Mouse (Mus musculus) layer of hippocampus, adult 18-20 months (tissue): ENCODE data around the gene Ssr2. TPM values are rescaled to one million over a fixed set of nuclear protein-coding genes. Genes with fewer than 3 reads are reported as not detected.
A peak's percentile ranks its signal among the peaks of the same experiment; 100 is the strongest.
"Not testable (repeated sequence)": the region's sequence is repeated elsewhere in the genome, so short reads cannot be mapped to it uniquely, and the experiment has no call there.

ENCODE experiments used
- DNase-seq, 2 experiments: peaks; one replicate each; pipeline ENCODE4 v3.0.0; 2022; ENCODE audit warnings: low spot score in 2 of 2
- total RNA-seq, 2 experiments: library from RNA; stranded (reverse); gene quantifications; 2 replicates each; pipeline ENCODE4 v1.2.3; 2021

Ssr2 gene
- total RNA-seq, 2 experiments from 2014 or later: 91.5 to 97.2 TPM

- DNase-seq: no peak
Measured at GRCm38 (mm10) chr3:88593893-88594580, 18.4 kb downstream of the Ssr2 start.

GRCm38 (mm10) chr3:88596547-88596946, 20.9 kb downstream of the Ssr2 start:
- not testable (repeated sequence) for DNase-seq

GRCm38 (mm10) chr3:88602466-88602865, 26.8 kb downstream of the Ssr2 start:
- no peak for DNase-seq

DNA sequence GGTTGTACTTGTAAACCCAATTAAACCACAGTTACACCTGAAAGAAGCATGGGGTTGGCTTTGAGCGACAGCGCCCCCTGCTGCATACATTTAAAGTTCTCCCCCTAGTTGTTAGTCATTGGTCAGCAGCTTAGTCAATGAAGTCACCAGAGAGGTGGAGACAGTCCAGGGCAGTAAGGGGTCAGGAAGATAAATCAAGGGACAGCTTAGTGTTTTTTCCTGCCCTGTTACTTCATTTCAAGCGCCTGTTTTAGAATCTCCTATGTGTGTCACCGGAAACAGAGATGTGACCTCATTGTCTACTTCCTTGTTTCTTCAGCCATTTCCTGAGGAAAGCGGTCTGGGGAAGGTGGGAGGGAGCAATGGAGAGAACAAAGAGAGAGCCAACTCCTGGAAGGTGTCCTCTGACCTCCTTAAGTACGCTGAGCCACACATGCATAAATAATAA, 28.1 kb downstream of the Ssr2 start:
- peak in 1 of 2 experiments; percentile 60 for DNase-seq

- DNase-seq: no peak
Measured at GRCm38 (mm10) chr3:88604863-88605262, 29.2 kb downstream of the Ssr2 start.

DNA sequence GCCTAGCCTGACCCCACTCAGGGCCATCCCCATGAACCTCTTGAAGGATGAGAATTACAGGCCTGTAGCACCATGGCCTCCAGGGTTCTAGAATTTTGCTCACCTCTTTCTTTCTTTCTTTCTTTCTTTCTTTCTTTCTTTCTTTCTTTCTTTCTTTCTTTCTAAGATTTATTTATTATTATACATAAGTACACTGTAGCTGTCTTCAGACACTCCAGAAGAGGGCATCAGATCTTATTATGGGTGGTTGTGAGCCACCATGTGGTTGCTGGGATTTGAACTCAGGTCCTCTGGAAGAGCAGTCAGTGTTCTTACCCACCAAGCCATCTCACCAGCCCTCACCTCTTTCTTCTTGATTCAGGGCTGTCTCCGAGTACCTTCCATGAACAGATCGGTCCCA, 30.0 kb downstream of the Ssr2 start, which contains the start of gene Arhgef2:
Gene Arhgef2, plus strand, starts transcription at position 301 of the 400 bp plus-strand sequence.
- not testable (repeated sequence) for DNase-seq

DNA sequence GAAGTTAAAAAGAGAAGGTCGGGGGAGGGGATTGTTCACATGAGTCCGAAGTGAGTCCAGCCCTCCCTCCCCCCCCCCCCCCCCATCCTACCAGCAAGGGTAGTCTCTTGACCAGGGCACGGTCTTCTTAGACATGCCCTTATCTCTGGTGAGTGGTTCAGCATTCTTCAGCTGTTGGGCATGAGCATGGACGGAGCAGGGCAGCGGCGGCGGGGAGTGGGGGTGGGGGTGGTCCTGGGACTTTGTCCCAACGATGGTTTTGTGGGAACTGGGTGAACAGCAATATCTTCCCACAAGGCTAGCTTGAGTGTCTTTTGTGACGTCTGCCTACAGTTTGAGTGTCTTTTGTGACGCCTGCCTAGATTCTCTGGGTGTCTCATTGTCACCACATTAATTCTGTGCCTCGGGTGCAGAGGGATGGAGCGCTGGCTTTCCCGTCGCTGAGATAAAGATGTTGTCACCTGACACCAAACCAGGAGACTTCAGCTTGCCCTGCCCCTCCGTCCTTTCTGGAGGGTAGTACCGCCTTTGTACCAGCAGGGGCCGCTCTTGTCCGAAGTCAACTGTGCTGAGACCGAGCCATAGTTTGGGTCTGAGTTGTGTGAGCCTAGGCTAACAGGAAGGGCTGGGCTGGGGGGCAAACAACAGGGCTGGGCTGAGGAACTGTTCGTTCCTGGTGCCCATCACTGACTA, 31.5 kb downstream of the Ssr2 start:
- DNase-seq: peak; percentile 84 to 93

DNA sequence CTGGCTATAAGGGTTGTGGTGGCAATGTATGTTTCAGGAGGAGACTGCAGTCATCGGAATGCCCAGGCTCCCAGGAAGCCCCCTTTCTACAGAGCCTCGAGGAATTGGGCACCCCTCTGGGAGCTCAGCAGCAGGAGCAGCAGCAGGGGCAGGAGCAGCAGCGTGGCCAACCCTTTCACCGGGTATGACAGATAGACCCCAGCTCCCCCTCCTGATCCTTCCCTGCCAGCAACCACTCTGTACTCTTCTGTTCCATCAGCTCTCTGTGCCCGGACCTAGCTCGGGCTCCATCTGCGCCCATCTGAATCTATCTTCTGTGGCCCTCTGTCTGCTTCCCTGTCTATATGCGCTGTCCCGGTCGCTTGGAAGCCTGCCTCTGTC, 32.1 kb downstream of the Ssr2 start:
- DNase-seq: peak in 1 of 2 experiments; percentile 22

- DNase-seq: no peak
Measured at GRCm38 (mm10) chr3:88609066-88609465, 33.4 kb downstream of the Ssr2 start.

- no peak for DNase-seq
Measured at GRCm38 (mm10) chr3:88614418-88614817, 38.7 kb downstream of the Ssr2 start.

DNA sequence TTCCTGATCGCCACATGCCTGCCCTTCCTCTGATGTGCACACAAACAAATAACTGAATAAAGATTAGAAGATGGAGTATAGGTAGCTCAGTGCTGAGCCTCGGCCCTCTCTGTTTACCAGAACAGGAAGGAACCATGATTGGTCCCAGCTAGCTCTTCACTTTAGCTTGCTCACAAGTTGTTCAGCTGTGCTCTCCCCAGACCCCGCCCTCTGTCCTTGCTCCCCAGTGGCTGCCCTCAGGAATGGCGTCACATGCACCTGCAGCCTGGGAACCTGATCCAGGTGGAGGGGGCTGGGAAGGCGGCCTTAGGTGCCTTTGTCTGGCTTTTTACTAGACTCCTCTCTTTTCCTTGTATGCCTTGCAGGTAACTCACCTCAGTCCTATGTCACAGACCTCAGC, 39.4 kb downstream of the Ssr2 start:
- no peak for DNase-seq

DNA sequence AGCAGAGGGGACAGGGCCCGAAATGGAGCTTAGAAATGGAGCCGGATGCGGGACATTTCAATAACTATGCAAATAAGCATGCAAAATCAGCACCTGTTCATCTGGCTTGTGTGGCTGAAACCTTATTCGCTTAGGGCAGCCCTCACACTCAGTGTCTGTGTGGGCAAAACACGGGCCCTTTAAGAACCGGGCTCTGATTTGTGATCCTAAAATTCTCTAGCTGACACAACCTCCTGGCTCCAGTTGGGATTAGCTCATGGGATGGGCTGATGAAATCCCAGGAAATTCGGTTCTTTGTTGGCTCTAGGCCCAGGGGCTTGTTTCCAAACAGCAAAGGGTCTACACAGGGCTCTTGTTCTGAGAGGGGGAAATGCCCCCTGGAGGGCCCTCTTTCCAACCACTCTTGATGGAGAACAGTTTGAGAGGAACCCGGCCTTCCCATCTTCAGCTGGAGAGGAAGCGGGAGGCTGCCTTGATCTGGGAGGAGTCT, 40.3 kb downstream of the Ssr2 start:
- no peak for DNase-seq

GRCm38 (mm10) chr3:88616951-88617500, 41.4 kb downstream of the Ssr2 start:
- no peak for DNase-seq

GRCm38 (mm10) chr3:88618074-88618871, 42.6 kb downstream of the Ssr2 start:
- no peak for DNase-seq

GRCm38 (mm10) chr3:88619113-88620097, 43.7 kb downstream of the Ssr2 start:
- DNase-seq: no peak

GRCm38 (mm10) chr3:88620146-88620991, 44.7 kb downstream of the Ssr2 start:
- DNase-seq: no peak

- no peak for DNase-seq
Measured at GRCm38 (mm10) chr3:88620992-88621536, 45.4 kb downstream of the Ssr2 start.

DNA sequence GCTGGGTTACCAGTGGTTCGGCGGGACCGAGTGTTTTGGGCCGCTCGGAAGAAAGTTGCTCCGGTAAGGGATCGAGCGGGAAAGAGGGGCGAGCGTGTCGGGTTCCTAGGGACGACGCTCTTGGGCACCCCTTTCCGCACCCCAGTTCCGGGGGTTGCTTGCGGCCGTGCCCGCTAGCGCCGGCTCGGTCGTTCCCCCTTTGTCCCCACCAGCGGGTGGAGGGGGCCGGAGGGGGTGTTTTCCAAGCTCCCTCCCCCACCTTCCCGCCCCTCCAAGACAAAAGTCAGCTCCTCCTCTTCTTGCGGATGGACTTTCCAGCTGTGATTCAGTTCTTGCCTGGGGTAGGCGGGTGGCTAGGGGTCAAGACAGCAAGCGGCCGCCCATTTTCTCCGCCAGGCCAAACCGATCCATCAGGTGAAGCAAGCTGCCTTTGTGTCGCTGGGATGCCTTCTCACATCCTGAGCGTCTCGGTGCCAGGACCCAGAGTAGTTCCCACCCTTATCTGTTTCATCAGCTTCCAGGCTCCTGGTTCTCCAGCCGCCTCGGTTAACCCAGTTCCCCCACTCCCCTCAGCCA, 45.9 kb downstream of the Ssr2 start:
- DNase-seq: no peak
